Mouse (Mus musculus): ENCODE measurements at regions not wholly inside any gene's neighbourhood (a gene's known extent, or its start where the extent isn't known, plus 50 kb on each side); places are given as distances from the start of the nearest gene placed in this dataset.
"Not testable (repeated sequence)": the region's sequence is repeated elsewhere in the genome, so short reads cannot be mapped to it uniquely, and the experiment has no call there.

DNA sequence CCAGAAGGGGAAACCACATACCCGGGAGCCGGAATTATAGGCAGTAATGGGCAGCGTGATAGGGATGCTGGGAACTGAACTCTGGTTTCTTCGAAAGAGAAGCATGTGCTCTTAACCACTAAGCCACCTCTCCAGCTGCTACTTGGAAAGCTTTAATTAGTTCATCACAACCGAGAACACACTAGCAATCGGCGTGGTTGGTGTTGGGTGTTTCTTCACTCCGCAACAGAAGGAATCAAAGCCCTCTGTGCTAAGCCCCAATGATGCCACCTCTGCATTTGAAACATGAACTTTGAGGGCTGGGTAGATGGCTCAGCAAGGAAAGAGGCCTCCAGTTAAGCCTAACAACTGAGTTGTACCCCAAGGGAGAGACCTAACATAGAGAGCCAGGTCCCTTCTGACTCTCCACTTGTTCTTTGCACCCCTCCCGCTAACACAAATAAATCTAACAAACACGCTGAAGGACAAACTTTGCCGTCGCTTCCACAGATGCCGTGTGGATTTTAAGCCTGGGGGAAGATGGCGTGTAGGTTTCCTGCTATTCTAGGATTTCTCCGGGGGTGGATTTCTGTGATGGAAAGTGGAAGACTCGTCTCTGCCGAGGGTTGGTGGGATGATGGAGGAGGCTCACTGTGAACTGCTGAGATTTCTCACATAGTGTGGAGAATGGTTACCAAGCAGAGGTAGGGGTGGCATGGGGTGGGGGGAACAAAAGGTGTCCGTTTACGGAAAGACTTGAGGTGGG lies 257.4 kb downstream of the Diras2 start:
- no peak for DNase-seq (ENCODE audit: low spot score)

DNA sequence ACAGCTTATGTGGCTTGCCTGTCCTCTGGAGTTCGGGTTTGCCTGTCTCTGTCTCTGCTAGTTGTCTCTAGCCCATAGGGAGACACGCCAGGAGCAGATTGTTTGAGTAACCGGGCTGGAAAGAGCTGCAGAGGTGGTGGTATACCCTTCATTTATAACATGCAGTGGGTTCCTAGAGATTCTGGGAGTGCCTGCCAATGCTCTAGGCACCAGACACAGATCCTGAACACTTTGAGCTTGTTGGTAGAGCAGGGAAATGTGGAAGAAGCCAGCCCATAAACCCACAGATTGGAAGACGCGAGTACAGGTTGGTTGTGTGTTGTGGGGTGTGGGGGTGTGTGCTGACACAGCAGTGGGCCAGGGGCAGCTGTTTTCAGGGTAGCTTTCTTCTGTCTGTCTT lies 255.9 kb downstream of the Diras2 start:
- no peak for DNase-seq (ENCODE audit: low spot score)

DNA sequence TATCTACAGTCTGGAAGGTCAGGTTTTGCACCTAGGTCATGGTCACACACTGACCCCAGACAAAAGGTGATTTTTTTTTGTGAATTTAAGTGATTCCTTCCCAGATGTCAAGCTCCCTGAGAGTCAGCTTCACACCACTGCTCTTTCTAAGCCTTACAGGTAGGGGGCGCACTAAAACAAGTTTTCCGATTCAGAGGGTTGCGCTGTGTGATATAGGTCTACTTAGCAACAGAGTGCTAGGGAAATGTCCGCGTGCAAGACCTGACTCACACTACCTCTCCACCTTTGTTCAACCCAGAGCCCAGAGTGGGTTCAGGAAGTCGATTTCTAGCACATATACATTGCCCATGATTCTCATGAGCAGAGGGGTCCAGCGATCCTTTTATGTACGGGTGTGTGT lies 255.4 kb downstream of the Diras2 start:
- DNase-seq (ENCODE audit: low spot score): peak; percentile 58

DNA sequence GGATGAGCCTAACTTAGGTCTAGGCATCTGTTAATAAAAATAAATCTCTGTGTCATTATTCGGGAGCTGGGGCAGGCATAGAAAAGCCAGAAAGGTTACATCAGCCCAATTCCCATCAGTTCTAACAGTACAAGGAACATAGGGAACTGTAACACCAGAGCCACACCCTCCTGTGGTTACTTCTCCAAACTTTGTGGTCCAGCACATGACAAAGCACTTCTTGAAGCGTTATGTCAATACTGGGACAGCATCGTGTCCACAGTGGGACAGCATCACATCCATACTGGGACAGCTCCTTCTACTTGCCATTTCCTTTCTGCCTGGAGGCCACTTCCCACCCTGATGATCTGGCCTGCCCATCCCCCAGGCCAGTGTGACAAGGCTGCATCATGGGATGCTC lies 253.9 kb downstream of the Diras2 start:
- DNase-seq (ENCODE audit: low spot score): no peak

DNA sequence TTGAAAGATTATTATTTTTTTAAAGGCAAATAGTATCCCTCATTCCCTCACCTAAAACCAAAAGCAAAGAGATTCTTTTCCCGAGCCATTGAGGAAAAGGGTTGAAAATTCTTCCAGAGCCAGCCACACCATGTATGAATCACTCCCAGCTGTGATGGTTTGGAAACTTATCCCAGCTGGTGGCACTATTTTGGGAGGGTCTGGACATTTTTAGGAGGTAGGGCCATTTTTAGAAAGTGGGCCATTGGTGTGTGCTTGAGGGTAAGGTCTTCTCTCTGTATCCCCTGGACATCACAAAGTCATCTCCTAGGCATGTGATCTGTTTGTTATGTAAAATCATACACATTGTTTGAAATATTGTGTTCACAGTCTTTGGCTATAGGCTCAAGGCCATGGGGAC lies 252.2 kb downstream of the Diras2 start:
- no peak for DNase-seq (ENCODE audit: low spot score)

DNA sequence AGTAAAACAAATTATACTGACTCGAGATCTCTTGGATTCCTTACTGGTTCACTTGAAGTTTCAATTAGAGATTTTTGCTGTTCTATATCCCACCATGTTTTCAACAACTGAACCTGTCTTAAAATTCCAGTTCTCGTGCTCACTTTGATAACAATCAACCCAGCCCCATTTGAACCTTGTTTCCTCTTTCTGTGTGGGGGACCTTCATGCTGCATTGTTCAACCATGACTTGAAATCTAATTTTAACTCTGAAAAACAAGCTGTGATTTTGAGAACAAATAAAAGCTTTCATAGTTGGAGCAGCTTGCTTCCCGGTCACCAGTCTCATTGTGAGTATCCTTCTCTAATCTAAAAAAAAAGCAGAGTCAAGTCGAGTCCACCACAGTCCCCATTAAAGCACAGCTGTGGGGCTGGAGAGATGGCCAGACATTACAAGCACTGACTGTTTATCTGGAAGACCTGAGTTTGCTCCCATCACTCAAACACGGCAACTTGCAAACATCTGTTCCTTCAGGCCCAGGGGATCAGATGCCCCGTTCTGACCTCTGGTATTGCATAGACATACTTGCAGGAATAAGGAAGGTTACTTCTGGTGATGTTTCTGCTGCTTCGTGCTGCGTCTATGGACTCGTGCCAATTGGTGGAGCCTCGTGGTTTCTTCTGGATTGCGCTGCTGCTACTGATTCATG lies 251.7 kb downstream of the Diras2 start:
- DNase-seq (ENCODE audit: low spot score): no peak

DNA sequence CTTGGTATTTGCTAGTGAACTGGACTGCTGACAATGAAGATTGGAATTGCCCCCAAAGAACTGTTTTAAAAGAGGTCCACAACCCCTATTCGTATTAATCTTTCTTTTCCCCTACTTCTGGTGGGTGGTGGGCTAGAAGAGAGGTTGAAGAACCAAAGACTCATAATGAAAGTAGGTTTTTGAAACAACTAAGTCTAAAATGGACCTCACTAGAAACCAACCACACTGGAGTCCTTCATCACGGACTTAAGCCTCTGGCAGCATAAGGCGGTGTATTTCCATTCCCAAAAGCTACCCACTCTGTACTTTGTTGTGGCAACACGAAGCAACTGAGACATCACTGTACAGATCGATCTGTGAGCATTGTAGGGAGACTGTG lies 251.1 kb downstream of the Diras2 start:
- DNase-seq (ENCODE audit: low spot score): no peak

DNA sequence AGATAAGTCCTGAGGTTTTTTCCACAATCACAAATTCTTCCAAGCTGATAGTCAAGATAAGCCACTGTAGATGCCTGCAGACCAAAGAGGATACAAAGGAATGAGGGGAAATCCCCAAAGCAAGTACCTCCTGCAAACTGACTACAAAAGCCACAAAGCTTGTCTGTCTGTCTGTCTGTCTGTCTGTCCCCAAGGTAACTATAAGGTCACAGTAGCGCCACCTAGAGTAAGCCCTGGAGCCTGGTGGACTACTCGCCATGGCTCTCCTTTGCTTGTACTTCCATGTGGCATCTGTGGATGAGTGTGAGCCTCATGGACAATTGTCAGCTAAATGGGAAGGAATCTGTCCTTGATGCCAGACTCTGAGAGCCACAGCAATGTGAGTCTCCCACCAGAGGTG lies 249.8 kb downstream of the Diras2 start:
- DNase-seq (ENCODE audit: low spot score): no peak

DNA sequence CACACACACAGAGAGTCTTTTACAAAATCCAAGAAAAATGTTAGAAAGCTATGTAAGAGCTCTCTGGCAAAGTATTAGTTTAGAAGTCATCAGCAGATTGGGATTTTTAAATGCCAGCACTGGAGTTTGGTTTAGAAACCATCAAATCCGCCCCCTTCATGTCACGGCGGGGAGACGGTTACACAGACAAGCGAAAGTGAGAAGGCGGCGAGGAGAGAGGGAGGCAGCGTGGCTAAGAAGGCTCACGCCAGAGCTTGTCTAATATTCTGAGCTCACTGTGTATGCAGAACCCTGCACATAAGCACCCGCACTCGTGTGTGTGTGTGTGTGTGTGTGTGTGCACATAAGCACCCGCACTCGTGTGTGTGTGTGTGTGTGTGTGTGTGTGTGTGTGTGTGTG lies 248.6 kb downstream of the Diras2 start:
- DNase-seq (ENCODE audit: low spot score): no peak

DNA sequence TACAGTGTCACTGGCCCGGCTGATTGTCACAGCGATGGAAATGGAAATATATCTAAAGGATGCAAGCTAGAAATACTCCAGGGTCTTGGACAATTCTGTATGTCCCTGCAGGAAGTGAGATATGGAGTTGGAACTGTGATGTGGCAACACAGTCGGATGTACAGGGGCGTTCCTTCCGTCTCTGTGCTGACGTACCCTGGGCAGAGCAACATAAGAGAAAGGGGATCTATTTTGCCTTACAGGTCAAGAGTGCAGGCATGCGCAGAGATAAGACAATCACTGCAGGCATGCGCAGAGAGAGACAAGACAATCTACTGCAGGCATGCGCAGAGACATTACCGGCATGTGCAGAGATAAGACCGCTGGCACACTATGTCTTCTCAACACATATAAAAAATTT lies 247.6 kb downstream of the Diras2 start:
- no peak for DNase-seq (ENCODE audit: low spot score)

DNA sequence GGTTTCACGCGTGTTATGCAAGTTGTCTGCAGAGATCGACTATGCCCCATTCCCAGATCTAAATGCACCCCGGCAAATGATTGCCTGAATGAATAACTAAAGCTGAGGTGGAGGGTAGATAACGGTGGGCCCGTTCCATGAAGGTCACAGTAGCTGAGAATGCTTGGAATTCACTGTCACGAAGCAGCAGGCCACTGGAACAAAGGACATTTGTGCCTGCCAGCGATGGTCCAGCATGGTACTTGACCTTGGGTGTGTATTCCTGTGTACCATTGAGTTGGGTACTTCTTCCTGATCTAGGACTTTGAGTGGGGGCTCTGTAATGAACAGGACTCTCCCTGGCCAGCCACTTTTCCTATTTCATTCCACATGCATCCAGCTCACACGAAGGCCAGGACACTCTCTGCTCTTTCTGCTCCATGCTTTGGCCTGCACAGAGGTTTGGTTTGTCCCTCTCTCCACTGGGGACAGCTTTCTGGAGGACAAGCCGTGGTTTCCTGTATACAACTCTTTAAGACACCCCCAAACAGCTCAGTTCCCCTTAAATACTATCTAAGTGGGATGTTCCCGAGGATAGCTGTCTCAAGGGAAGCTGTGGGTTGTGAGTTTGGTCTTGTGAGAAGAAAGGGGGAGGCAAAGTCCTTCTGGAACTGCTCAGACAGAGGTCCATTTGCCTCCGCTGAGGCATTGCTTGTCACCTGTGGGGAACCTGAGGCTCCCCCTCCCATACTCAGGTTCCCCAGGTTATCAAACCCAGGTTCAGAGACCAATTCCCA lies 246.9 kb downstream of the Diras2 start:
- no peak for DNase-seq (ENCODE audit: low spot score)

DNA sequence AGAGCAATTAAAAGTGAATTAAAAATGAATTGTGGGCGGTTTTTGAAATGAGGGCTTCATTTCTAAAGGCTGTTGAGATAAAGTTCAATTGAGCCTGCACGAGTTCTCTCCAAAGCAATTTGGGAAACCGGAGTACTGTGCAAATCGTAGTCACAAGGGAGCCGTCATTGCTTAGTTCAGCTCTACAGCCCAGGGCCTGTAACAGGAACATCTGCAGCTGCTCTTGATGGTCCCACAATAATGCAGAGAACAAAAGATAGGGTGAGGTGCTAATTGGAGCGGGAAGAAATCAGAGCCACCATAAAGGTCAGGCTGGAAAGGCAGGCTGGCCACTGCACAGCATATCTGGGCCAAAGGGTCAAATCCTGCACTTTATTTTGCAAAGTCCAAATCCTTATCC lies 242.7 kb downstream of the Diras2 start:
- no peak for DNase-seq (ENCODE audit: low spot score)

DNA sequence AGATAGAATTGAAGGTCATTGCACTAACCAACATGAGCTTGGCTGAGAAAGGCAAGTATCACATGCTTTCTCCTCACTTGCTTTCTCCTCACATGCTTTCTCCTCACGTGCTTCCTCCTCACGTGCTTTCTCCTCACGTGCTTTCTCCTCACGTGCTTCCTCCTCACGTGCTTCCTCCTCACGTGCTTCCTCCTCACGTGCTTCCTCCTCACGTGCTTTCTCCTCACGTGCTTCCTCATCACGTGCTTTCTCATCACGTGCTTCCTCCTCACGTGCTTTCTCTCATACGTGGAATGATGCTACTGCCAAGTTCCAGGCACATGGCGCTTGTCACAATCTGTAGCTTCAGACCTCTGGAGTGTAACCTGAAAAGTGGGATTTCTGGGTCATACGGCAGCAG lies 235.2 kb downstream of the Diras2 start:
- DNase-seq (ENCODE audit: low spot score): no peak

DNA sequence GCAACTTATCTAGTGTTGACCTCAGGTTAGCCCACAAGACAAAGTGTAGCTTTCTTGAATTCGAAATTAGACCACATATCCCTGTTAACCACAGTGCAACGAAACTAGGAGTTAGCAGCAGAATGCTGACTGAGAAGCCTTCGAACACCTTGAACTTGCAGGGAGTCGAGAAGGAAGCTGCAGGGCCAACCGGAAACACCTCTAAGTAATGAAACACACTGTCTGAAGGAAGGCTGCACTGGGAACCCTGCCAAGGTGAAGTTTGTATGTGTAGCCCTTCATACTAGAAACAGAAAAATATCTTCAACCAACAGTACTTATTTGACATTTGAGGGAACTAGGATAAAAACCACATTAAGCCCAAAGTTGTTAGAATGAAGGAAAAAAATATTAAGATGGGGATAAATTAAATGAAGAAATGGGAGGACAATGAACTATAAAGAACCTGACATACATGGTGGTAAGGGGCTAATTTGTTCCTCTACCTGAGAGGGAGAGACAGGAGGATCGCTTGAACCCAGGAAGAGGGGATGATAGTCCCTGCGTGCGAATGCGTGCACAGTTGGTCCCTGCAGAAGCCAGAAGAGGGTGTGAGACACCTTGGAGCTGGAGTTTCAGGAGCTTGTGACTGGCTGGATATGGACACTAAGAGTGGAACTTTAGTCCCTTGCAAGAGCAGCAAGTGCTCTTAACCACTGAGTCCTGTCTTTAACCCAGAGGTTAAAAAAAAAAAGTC lies 234.4 kb downstream of the Diras2 start:
- no peak for DNase-seq (ENCODE audit: low spot score)

DNA sequence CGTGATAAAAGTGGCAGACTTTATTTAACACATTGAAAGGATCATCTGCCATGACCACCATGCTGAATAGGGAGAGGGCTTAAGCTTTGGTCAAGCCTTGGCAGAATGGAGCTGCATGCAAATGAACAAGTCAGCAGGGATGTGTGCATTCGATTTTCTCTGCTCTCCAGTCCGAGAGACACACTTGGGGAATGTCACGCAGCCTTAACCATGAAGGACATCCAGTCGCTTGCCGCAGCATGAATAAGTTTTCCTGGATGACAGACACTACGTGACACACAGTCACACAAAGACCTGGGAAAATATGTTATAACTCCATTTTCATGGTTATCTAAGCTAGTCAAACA lies 233.8 kb downstream of the Diras2 start:
- no peak for DNase-seq (ENCODE audit: low spot score)

DNA sequence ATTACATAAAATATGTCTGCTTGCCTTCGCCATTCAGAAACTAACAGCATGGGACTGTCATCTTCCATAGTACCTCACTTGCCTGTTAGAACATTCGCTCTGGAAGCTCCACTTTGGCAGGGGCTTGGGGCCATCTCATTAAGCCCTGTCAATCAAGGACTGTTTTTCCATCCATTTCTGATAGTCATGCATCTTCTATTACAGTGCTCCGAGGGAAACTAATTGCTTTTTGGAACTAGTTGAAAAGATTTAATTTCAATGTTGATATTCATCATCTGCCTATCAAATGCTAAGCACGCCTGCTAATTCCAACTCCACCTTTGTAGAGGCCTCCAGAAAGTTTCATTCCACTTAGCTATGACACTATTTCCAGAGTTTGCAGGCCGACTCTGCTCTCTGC lies 232.7 kb downstream of the Diras2 start:
- DNase-seq (ENCODE audit: low spot score): no peak

DNA sequence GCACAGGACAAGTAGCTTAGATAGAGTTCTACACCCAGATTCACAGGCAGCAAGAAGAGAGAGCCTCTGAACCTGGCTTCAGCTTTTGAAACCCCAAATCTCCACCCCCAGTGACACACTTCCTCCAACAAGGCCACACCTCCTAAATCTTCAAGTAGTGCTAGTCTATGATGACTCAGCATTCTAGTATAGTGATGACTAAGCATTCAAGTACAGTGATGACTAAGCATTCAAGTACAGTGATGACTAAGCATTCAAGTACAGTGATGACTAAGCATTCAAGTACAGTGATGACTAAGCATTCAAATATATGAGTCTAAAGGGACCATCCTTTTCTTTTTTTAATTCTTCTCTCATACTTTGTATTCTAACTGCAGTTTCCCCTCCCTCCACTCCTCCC lies 225.8 kb downstream of the Diras2 start:
- DNase-seq (ENCODE audit: low spot score): not testable (repeated sequence)

DNA sequence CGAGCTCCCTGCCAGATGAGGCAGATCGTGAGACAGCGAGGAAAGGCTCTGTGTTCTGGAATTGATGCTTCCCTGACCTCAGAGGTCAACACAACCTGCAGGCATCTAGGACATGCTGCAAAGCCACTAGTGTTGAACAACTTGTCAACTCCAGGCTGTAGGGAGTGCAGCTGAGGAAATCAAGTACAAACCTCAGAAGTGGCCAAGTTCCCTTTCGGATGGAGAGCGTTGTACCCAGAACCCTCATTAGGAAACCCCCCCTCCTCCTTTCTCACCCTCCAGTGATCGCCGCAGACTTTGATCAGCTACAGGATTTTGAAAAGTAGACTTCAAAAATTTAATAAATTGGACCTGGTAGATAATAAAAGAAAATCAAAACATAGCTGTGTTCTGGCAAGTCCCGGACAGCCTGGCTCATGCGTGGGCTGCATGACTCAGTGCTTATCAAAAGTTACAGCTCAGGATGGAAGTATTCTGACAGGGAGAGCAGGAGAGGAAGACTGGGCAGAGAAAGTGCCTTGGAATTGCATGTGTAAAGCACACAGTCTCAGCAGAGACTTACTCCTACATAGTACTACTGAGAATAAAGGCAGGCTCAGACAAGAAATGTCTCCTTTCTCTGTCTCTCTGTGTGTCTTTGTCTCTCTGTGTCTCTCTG lies 224.2 kb downstream of the Diras2 start:
- DNase-seq (ENCODE audit: low spot score): no peak

DNA sequence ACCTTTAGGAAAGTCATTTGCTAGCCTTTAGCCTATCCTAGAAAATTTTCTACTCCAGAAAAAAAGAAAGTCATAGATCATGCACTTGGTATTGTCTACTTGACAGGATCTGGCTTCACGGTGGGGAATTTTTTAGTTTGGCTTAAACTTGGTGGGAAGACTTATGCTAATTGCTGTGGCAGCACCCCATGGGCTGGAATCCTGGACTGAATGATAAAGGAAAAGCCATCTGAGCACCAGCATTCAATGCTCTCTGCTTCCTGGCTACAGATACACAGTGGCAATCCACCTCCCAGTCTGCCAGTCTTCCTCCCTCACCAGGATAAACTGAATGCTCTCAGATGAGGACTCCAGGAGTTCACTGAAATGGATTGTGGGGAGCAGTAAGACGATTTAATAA lies 220.1 kb downstream of the Diras2 start:
- no peak for DNase-seq (ENCODE audit: low spot score)

DNA sequence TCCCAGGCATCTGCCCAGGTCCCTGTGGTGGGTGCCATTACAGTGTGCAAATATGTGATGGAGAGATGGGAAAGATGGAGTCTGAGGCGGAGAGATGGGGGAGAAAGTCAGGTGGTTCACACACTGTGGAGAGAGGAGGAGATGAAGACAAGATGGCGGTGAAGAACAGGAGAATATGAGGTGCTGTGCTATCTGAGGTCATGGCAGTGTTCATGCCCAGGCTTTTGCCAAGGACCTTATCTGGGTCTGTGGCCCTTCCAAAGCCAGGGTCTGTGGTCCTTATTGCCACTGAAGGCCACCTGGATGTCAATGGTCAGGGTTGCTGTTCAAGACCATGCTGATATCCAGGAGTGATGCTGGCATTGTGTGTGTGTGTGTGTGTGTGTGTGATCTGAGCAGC lies 212.8 kb downstream of the Diras2 start:
- no peak for DNase-seq (ENCODE audit: low spot score)

DNA sequence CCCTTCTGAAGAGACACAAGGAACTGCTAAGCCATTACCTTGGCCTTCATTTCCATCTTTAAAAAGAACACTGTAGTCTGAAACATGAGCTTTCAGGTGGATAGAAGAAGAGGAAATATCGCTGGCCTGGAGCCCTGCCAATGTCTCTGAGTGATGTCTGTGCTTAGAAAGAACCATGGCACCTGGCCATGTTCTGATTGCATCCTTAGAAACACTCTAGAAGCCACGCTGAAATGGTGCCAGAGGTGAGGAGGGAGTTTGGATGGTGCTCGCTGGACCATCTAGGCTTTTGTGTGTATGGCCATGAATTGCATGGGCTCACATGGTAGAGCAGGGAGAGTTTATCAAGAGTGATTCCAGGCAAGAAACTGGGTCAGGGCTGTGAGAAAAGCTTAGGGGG lies 207.4 kb downstream of the Diras2 start:
- peak; percentile 44 for DNase-seq (ENCODE audit: low spot score)

DNA sequence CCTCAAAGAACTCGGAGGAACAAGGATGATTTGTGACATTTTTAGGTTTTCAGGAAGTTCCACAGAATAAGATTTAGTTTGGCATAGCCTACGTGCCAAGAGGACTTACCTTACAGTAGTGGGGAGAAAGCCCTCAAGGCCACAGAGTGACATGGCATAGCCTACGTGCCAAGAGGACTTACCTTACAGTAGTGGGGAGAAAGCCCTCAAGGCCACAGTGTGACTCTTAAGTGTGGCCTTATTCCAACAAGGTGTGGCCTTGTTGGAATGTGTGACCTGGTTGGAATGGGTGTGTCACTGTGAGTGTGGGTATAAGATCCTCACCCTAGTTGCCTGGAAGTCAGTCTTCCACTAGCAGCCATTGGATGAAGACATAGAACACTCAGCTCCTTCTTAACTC lies 206.7 kb downstream of the Diras2 start:
- not testable (repeated sequence) for DNase-seq (ENCODE audit: low spot score)

Data from testis, postnatal 10 days (tissue).